Mouse (Mus musculus) forebrain, embryonic 11.5 days (tissue): ENCODE data around the gene Acly. TPM values are rescaled to one million over a fixed set of nuclear protein-coding genes. Genes with fewer than 3 reads are reported as not detected.

Experiments used
- ATAC-seq: fragments of 200-750 bp; cut with Nextera tagmentation; replicated peaks from 2 replicates; pipeline ENCODE4 v1.8.0; 2017; ENCODE audit warnings: moderate TSS enrichment; ENCODE audit not compliant: low FRiP score
- DNase-seq: peaks from one replicate; pipeline ENCODE4 v3.0.0-alpha.2; 2017; ENCODE audit warnings: low spot score
- H3K27ac ChIP-seq: fragments of 300-500 bp; sonication (generic); 2 replicates; pipeline ENCODE4 v1.5.1; 2014; ENCODE audit warnings: low read depth, low read length
- H3K27me3 ChIP-seq: fragments of 300-500 bp; sonication (generic); 2 replicates; pipeline ENCODE4 v1.6.1; 2014; ENCODE audit warnings: mild to moderate bottlenecking, low read length, mixed read lengths; ENCODE audit not compliant: control insufficient read depth, insufficient read depth
- H3K36me3 ChIP-seq: fragments of 300-500 bp; sonication (generic); 2 replicates; pipeline ENCODE4 v1.6.1; 2014; ENCODE audit warnings: mild to moderate bottlenecking, low read length, moderate library complexity, mixed read lengths; ENCODE audit not compliant: control insufficient read depth, insufficient read depth
- H3K4me1 ChIP-seq: fragments of 300-500 bp; sonication (generic); replicated peaks from 2 replicates; pipeline ENCODE4 v1.6.1; 2014; ENCODE audit warnings: low read length, mixed read lengths; ENCODE audit not compliant: control insufficient read depth, insufficient read depth
- H3K4me2 ChIP-seq: fragments of 300-500 bp; sonication (generic); 2 replicates; pipeline ENCODE4 v1.6.1; 2014; ENCODE audit warnings: low read depth, mild to moderate bottlenecking, low read length, moderate library complexity, mixed read lengths; ENCODE audit not compliant: severe bottlenecking
- H3K4me3 ChIP-seq: fragments of 300-500 bp; sonication (generic); 2 replicates; pipeline ENCODE4 v1.5.1; 2014; ENCODE audit warnings: low read depth, low read length
- H3K9ac ChIP-seq: fragments of 300-500 bp; sonication (generic); 2 replicates; pipeline ENCODE4 v1.6.1; 2014; ENCODE audit warnings: low read length
- H3K9me3 ChIP-seq: fragments of 300-500 bp; sonication (generic); 2 replicates; pipeline ENCODE4 v1.6.1; 2016; ENCODE audit warnings: low read length, mixed read lengths; ENCODE audit not compliant: control insufficient read depth
- WGBS: fragments of 180-500 bp; shearing (Covaris S2); extraction: QIAGEN DNeasy Blood & Tissue Kit; methylation state at CpG from one replicate; pipeline ENCODE4 v1.1.7; 2014; 5-methylcytosine and 5-hydroxymethylcytosine counted together
- polyA plus RNA-seq: library from polyadenylated mRNA; unstranded; fragments of >200 nt; fragmentation: Nextera tagmentation; extraction: Ambion mirVana; gene quantifications from 2 replicates; pipeline ENCODE4 v1.2.1, GENCODE M21; 2014

Gene Acly
- polyA plus RNA-seq, 1 experiment from 2014 or later: 294 TPM

GRCm38 (mm10) chr11:100515061-100515460 is 12.7 kb downstream of the Acly start:
- no peak overlapping the region for H3K4me2 ChIP-seq
- WGBS: 94% methylated on average over 9 of the region's 9 CpGs

GRCm38 (mm10) chr11:100513716-100514115 is 14.1 kb downstream of the Acly start:
- 93% methylated on average over 10 of the region's 10 CpGs for WGBS
- Histone ChIP-seq H3K4me2 (no peak overlapping the region), H3K27ac (no peak overlapping the region), H3K36me3 (peaks cover 17% of the 10 kb centered on the region; the same call in 1 of the 2 replicates), H3K4me3 (no peak overlapping the region), H3K9ac (no peak overlapping the region), H3K4me1 (no peaks in the 10 kb centered on the region), H3K27me3 (no peaks in the 10 kb centered on the region), H3K9me3 (no peaks in the 10 kb centered on the region)
- DNase-seq (no peak), ATAC-seq (no peak)

More at GRCm38 (mm10) chr11:100515061-100515460, 12.7 kb downstream of the Acly start:
- Histone ChIP-seq H3K4me1 (no peaks in the 10 kb centered on the region), H3K4me3 (no peak overlapping the region), H3K9me3 (no peaks in the 10 kb centered on the region), H3K27ac (no peak overlapping the region), H3K9ac (no peak overlapping the region), H3K27me3 (no peaks in the 10 kb centered on the region), H3K36me3 (peaks cover 19% of the 10 kb centered on the region)
- no peak for DNase-seq
- no peak for ATAC-seq

- Histone ChIP-seq H3K27me3 (no peaks in the 10 kb centered on the region), H3K9ac (no peak overlapping the region), H3K36me3 (peaks cover 21% of the 10 kb centered on the region; the same call in 1 of the 2 replicates), H3K4me3 (no peak overlapping the region), H3K9me3 (no peaks in the 10 kb centered on the region), H3K4me2 (no peak overlapping the region), H3K4me1 (no peaks in the 10 kb centered on the region), H3K27ac (no peak overlapping the region)
- DNase-seq: no peak
- WGBS: 87% methylated on average over 1 of the region's 1 CpGs
- no peak for ATAC-seq
Measured at GRCm38 (mm10) chr11:100512384-100512783, 15.4 kb downstream of the Acly start.

- Histone ChIP-seq H3K36me3 (peaks cover 23% of the 10 kb centered on the region; the same call in 1 of the 2 replicates), H3K4me2 (no peak overlapping the region), H3K9ac (no peak overlapping the region), H3K4me1 (no peaks in the 10 kb centered on the region), H3K9me3 (no peaks in the 10 kb centered on the region), H3K27ac (no peak overlapping the region), H3K27me3 (no peaks in the 10 kb centered on the region), H3K4me3 (no peak overlapping the region)
- ATAC-seq (no peak), DNase-seq (no peak)
- WGBS: 94% methylated on average over 2 of the region's 2 CpGs
Measured at GRCm38 (mm10) chr11:100510556-100510955, 17.2 kb downstream of the Acly start.

- H3K9ac ChIP-seq: no peak overlapping the region
- peaks cover 25% of the 10 kb centered on the region; the same call in 1 of the 2 replicates for H3K36me3 ChIP-seq
- 92% methylated on average over 8 of the region's 8 CpGs for WGBS
- no peak overlapping the region for H3K4me3 ChIP-seq
- no peaks in the 10 kb centered on the region for H3K9me3 ChIP-seq
- H3K4me2 ChIP-seq: no peak overlapping the region
- ATAC-seq (no peak), DNase-seq (no peak)
- no peak overlapping the region for H3K27ac ChIP-seq
- H3K27me3 ChIP-seq: no peaks in the 10 kb centered on the region
- H3K4me1 ChIP-seq: no peaks in the 10 kb centered on the region
Measured at GRCm38 (mm10) chr11:100505997-100506396, 21.8 kb downstream of the Acly start.

- DNase-seq (no peak), ATAC-seq (no peak)
- no peaks in the 10 kb centered on the region for H3K27me3 ChIP-seq
- H3K4me1 ChIP-seq: no peaks in the 10 kb centered on the region
- H3K27ac ChIP-seq: no peak overlapping the region
- WGBS: 97% methylated on average over 12 of the region's 12 CpGs
- H3K36me3 ChIP-seq: peaks cover 25% of the 10 kb centered on the region; the same call in 1 of the 2 replicates
- H3K4me2 ChIP-seq: no peak overlapping the region
- H3K9ac ChIP-seq: no peak overlapping the region
- H3K4me3 ChIP-seq: no peak overlapping the region
- H3K9me3 ChIP-seq: no peaks in the 10 kb centered on the region
Measured at GRCm38 (mm10) chr11:100504990-100505660, 22.7 kb downstream of the Acly start.

- ATAC-seq: no peak
- H3K36me3 ChIP-seq: peaks cover 30% of the 10 kb centered on the region; the same call in 1 of the 2 replicates
- no peaks in the 10 kb centered on the region for H3K9me3 ChIP-seq
- 11% methylated on average over 6 of the region's 6 CpGs for WGBS
- H3K9ac ChIP-seq: no peak overlapping the region
- no peak overlapping the region for H3K4me3 ChIP-seq
- H3K4me1 ChIP-seq: no peaks in the 10 kb centered on the region
- H3K27me3 ChIP-seq: no peaks in the 10 kb centered on the region
- no peak for DNase-seq
- no peak overlapping the region for H3K4me2 ChIP-seq
- H3K27ac ChIP-seq: no peak overlapping the region
Measured at GRCm38 (mm10) chr11:100501321-100501720, 26.5 kb downstream of the Acly start.

- ATAC-seq (no peak), DNase-seq (no peak)
- Histone ChIP-seq H3K4me1 (no peaks in the 10 kb centered on the region), H3K27me3 (no peaks in the 10 kb centered on the region), H3K9ac (no peak overlapping the region), H3K36me3 (peaks cover 30% of the 10 kb centered on the region; the same call in 1 of the 2 replicates), H3K9me3 (no peaks in the 10 kb centered on the region), H3K4me3 (no peak overlapping the region), H3K27ac (no peak overlapping the region), H3K4me2 (no peak overlapping the region)
- WGBS: 79% methylated on average over 7 of the region's 7 CpGs
Measured at GRCm38 (mm10) chr11:100500651-100501050, 27.1 kb downstream of the Acly start.

- peaks cover 29% of the 10 kb centered on the region; the same call in 1 of the 2 replicates for H3K36me3 ChIP-seq
- DNase-seq (no peak), ATAC-seq (no peak)
- no peak overlapping the region for H3K4me2 ChIP-seq
- no peak overlapping the region for H3K4me3 ChIP-seq
- H3K27ac ChIP-seq: no peak overlapping the region
- H3K4me1 ChIP-seq: no peaks in the 10 kb centered on the region
- no peaks in the 10 kb centered on the region for H3K9me3 ChIP-seq
- WGBS: 75% methylated on average over 3 of the region's 3 CpGs
- H3K27me3 ChIP-seq: no peaks in the 10 kb centered on the region
- H3K9ac ChIP-seq: no peak overlapping the region
Measured at GRCm38 (mm10) chr11:100500241-100500640, 27.6 kb downstream of the Acly start.
